Mouse (Mus musculus) G1E (cell line): ENCODE data around the gene Dnm2. TPM values are rescaled to one million over a fixed set of nuclear protein-coding genes. Genes with fewer than 3 reads are reported as not detected.
A peak's percentile ranks its signal among the peaks of the same experiment; 100 is the strongest.
"Not testable (repeated sequence)": the region's sequence is repeated elsewhere in the genome, so short reads cannot be mapped to it uniquely, and the experiment has no call there.

Source experiments
- ATAC-seq: 2 replicates; pipeline ENCODE4 v1.8.0; 2016; ENCODE audit warnings: mild to moderate bottlenecking; ENCODE audit not compliant: insufficient number of reproducible peaks, poor library complexity, low FRiP score, severe bottlenecking; ENCODE audit errors: extremely low read depth
- DNase-seq: peaks from one replicate; pipeline ENCODE4 v3.0.0; 2012; ENCODE audit warnings: low spot score
- H3K27me3 ChIP-seq: 2 replicates; pipeline ENCODE4 v1.6.1; 2012; ENCODE audit warnings: mild to moderate bottlenecking, low read length, inconsistent platforms; ENCODE audit not compliant: insufficient read depth
- H3K36me3 ChIP-seq: replicated peaks from 2 replicates; pipeline ENCODE3; 2012; ENCODE audit warnings: mild to moderate bottlenecking, inconsistent platforms
- H3K4me1 ChIP-seq: 2 replicates; pipeline ENCODE4 v1.6.1; 2012; ENCODE audit warnings: low read depth, low read length, inconsistent platforms, mixed read lengths; ENCODE audit not compliant: insufficient read depth
- H3K4me3 ChIP-seq: 2 replicates; pipeline ENCODE4 v1.5.1; 2012; ENCODE audit warnings: low read depth, mild to moderate bottlenecking, inconsistent platforms, low read length, moderate library complexity, mixed read lengths
- H3K9me3 ChIP-seq: replicated peaks from 2 replicates; pipeline ENCODE4 v1.6.1; 2012; ENCODE audit warnings: inconsistent platforms
- CTCF ChIP-seq: IDR thresholded peaks from 2 replicates; pipeline ENCODE4 v1.5.1; 2012; ENCODE audit warnings: low read depth, low read length, inconsistent platforms, mixed read lengths
- GATA1 ChIP-seq: IDR thresholded peaks from 2 replicates; pipeline ENCODE4 v1.6.1; 2012; ENCODE audit warnings: borderline replicate concordance, low read length, inconsistent platforms, mixed read lengths
- GATA2 ChIP-seq: IDR thresholded peaks from 2 replicates; pipeline ENCODE4 v1.6.1; 2012; ENCODE audit warnings: low read depth, low read length, inconsistent platforms, borderline replicate concordance
- POLR2AphosphoS5 ChIP-seq: IDR thresholded peaks from 2 replicates; pipeline ENCODE4 v1.6.1; 2012; ENCODE audit warnings: low read depth, low read length, inconsistent platforms; ENCODE audit not compliant: insufficient replicate concordance
- TAL1 ChIP-seq: conservative IDR thresholded peaks from 2 replicates; pipeline ENCODE4 v1.6.1; 2012; ENCODE audit warnings: low read depth, low read length, inconsistent platforms, mixed read lengths
- polyA plus RNA-seq: library from polyadenylated mRNA; stranded (reverse); fragments of >175 nt; gene quantifications from 2 replicates; pipeline ENCODE4 v1.2.3, GENCODE M21; 2012
- total RNA-seq, 2 experiments: library from RNA; stranded (forward) in 1 of 2; stranded (reverse) in 1 of 2; fragments of 200-1000 nt in 1 of 2; fragments of >200 nt in 1 of 2; fragmentation: Nextera tagmentation in 1 of 2; gene quantifications; 2 replicates each; pipeline ENCODE4 v1.2.3; 2014 to 2017

Dnm2 gene
- total and polyA plus RNA-seq, 3 experiments = 72.7 to 427 (median 214) TPM

DNA sequence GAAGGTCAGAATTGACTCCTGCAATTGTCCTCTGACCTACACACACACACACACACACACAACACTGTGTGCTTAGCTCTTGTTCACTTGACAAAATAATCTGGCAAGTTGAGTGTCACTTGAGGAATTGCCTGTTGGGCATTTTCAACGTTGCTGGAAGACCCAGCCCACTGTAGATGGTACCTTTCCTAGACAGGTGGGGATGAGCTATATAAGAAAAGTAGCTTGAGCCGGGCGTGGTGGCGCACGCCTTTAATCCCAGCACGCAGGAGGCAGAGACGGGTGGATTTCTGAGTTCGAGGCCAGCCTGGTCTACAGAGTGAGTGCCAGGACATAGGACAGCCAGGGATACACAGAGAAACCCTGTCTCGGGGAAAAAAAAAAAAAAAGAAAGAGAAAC, 86.3 kb downstream of the Dnm2 start:
- Histone ChIP-seq H3K4me3 (peak overlapping the region; percentile 81; the same call in 1 of the 2 replicates), H3K9me3 (peaks cover 6% of the 10 kb centered on the region), H3K36me3 (peaks cover 32% of the 10 kb centered on the region), H3K4me1 (peaks cover 48% of the 10 kb centered on the region), H3K27me3 (no peaks in the 10 kb centered on the region; the same call in 1 of the 2 replicates)
- ATAC-seq = no peak
- TF ChIP-seq GATA1 = no peak
- no peak for TF ChIP-seq CTCF
- no peak for TF ChIP-seq POLR2AphosphoS5
- no peak for TF ChIP-seq GATA2
- no peak for TF ChIP-seq TAL1
- no peak for DNase-seq

DNA sequence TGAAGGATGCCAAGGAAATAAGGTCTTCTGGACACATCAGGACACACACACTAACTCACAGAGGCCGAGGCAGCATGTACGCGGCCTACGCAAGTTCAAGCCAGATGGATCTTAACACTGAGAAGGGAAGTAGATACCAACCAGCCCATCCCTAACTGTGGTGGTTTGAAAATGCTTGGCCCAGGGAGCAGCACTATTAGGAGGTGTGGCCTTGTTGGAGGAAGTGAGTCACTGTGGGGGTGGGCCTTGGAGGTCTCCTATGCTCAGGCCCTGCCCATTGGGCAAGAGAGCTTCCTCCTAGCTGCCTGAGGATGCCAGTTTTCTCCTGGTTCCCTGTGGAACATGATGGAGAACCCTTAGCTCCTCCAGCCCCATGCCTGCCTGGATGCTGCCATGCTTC, 88.8 kb downstream of the Dnm2 start:
- Histone ChIP-seq H3K4me3 (no peak overlapping the region), H3K36me3 (peaks cover 8% of the 10 kb centered on the region), H3K27me3 (peaks cover 2% of the 10 kb centered on the region; the same call in 1 of the 2 replicates), H3K4me1 (peaks cover 33% of the 10 kb centered on the region), H3K9me3 (peaks cover 6% of the 10 kb centered on the region)
- ATAC-seq = no peak
- DNase-seq = no peak
- no peak for TF ChIP-seq CTCF
- no peak for TF ChIP-seq GATA2
- TF ChIP-seq POLR2AphosphoS5 = no peak

DNA sequence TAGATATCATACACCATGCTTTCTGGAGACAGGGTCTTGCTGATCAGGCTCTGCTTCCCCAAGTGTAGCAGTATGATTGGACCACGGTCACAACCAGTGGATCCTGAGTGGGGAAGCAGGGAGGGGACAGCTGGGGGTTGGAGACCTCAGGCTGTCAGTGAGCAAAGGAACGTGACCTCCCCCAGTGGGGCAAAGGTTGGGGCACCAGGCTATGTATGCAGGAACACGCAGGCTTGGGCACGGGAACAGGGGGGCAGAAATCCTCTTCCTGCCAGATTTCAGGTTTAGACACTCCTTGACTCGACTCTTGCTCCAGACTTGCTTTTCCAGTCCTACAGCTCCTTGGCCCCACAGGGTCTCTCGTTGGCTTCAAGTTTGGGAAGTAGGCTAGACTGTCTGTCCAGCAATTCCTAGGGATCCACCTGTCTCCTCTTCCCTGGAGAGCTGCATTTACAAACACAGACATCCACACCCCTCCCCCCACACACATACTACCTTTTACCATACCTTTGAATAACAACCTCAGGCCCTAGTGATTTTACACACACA, 93.3 kb downstream of the Dnm2 start:
- Histone ChIP-seq H3K4me3 (no peak overlapping the region), H3K27me3 (peaks cover 6% of the 10 kb centered on the region; the same call in 1 of the 2 replicates), H3K9me3 (peaks cover 6% of the 10 kb centered on the region), H3K36me3 (no peaks in the 10 kb centered on the region), H3K4me1 (peaks cover 10% of the 10 kb centered on the region)
- ATAC-seq (no peak), DNase-seq (no peak)
- no peak for TF ChIP-seq TAL1
- TF ChIP-seq GATA2 = no peak
- TF ChIP-seq CTCF = no peak
- no peak for TF ChIP-seq POLR2AphosphoS5
- TF ChIP-seq GATA1 = no peak

DNA sequence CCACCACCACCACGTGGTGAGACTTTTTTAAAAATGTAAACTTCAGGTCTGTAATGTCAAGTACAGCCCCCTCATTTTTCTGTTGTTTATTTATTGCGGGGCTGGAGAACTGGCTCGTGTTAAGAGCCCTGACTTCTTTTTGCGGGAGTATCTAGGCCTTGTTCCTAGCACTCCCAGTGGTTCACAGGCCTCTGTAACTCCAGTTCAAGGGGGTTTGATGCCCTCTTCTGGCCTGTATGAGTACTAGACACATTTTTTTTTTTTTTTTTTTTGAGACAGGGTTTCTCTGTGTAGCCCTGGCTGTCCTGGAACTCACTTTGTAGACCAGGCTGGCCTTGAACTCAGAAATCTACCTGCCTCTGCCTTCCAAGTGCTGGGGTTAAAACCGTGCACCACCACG, 94.0 kb downstream of the Dnm2 start:
- not testable (repeated sequence) for H3K36me3 ChIP-seq

DNA sequence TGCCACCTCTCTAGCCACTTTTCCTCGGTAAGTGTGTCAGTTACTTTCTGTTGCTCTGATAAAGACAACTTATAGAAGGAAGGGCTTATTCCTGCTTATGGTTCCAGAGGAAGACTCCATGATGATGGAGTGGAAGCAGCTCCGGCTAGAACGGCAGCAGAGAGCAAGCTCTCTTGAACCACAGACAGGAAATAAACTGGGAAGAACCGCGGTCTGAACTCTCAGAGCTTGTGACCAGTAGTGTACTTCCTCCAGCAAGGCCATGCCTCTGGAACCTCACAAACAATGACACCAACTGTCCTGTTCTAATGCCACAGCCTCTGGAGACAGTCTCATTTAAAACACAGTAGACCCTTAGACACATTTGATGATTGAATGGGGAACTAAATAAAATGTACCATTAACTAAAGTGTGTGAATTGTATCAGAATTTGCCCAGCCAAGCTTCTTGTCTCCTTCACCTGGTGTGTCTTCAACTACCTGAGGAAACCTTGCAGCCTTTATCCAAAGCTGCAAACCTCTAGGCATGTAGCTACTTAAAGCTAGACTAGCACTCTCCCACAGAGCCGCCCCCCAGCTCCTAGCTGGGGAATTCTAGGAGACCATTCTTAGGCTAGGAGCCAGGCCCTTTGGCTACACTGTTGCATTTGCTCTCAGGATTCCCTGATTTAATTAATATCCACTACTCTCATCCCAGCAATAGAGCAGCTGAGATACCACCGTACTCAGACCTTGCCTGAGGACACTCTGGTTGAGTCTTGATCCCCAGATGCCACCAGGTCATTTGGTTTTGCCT, 100.6 kb downstream of the Dnm2 start:
- Histone ChIP-seq H3K27me3 (peaks cover 12% of the 10 kb centered on the region), H3K9me3 (no peaks in the 10 kb centered on the region), H3K4me1 (peaks cover 21% of the 10 kb centered on the region), H3K4me3 (no peak overlapping the region), H3K36me3 (no peaks in the 10 kb centered on the region)
- TF ChIP-seq POLR2AphosphoS5 (no peak), GATA1 (no peak), TAL1 (no peak), CTCF (no peak), GATA2 (no peak)
- ATAC-seq (no peak), DNase-seq (no peak)

More for the DNA sequence above, 94.0 kb downstream of the Dnm2 start:
- H3K27me3 ChIP-seq, ATAC-seq, H3K9me3 ChIP-seq, DNase-seq, H3K4me3 ChIP-seq: not testable (repeated sequence)
- H3K4me1 ChIP-seq = peaks cover 10% of the 10 kb centered on the region

DNA sequence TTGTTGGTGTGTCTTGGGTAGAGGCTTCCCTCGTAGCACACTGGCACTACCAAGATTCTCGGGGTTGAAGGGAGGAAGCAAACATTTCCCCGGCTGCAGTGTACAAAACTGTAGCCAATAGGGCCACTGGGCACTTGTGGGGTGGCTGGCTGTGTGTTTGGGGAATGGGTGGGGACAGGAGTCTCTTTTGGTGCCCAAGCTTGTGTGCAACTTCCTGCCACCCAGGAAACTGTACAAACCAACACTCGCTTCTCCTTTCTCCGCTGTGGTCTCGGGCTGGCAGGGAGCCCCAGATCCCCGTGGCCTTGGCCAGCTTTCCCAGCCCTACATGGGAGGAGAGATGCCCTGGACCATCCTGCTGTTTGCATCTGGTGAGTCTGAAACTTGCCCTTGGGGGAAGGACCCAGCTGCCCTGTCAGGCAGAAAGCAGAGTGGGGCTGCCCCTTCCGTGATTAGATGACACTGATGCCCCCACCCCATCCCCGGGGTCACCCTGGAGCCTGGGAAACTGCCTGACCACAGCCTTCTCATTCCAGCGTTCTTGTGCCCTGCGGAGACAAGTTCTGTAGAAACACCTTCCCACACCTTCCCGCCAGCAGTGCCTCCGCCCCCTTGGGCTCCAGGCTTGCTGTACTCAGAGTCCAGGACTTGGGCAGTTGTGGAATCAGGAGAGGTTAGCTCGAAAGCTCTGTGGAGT, 101.4 kb downstream of the Dnm2 start, which contains the start of gene AB124611:
AB124611 (plus strand) TSS at position 240 of the 697 bp plus-strand sequence.
- Histone ChIP-seq H3K4me1 (peaks cover 21% of the 10 kb centered on the region), H3K27me3 (peaks cover 12% of the 10 kb centered on the region), H3K9me3 (no peaks in the 10 kb centered on the region), H3K4me3 (no peak within 1 kb of the TSS), H3K36me3 (no peaks in the 10 kb centered on the region)
- ATAC-seq = no peak
- DNase-seq = no peak
- TF ChIP-seq TAL1 = no peak
- no peak for TF ChIP-seq GATA1
- no peak for TF ChIP-seq GATA2
- no peak for TF ChIP-seq POLR2AphosphoS5
- no peak for TF ChIP-seq CTCF
